Mouse (Mus musculus) gastrocnemius, adult 8-10 months (tissue): ENCODE data around the gene Mpped1. TPM values are rescaled to one million over a fixed set of nuclear protein-coding genes. Genes with fewer than 3 reads are reported as not detected.

ENCODE experiments used
- DNase-seq, 2 experiments: peaks; one replicate each; pipeline ENCODE4 v3.0.0; 2022; ENCODE audit warnings: low spot score in 2 of 2
- total RNA-seq, 4 experiments: library from RNA; stranded (reverse); gene quantifications; 2 replicates each; pipeline ENCODE4 v1.2.4; 2022

Gene Mpped1
- total RNA-seq = not detected

DNA sequence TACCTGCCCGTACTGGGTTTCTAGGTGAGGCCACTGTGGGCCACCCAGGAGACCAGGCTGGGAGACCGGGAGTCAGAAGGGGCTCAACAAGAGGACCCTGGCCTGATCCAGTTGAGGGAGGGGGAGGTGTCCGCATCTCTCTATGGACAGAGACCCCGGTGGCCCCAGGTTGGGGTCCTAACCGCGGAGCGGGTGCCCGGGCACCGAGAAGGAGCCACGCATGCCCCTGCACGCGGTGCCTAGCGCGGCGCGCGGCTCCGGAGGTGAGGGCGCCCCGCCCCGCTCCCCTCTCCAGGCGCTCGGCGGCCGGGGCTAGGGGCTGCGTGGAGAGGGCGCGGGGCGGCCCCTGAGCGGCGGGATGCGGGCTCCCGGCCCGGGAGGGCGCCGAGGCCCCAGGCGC, at the start of gene Mpped1:
Mpped1 (plus strand) TSS at position 81 of the 400 bp plus-strand sequence.
- DNase-seq = no peak

DNA sequence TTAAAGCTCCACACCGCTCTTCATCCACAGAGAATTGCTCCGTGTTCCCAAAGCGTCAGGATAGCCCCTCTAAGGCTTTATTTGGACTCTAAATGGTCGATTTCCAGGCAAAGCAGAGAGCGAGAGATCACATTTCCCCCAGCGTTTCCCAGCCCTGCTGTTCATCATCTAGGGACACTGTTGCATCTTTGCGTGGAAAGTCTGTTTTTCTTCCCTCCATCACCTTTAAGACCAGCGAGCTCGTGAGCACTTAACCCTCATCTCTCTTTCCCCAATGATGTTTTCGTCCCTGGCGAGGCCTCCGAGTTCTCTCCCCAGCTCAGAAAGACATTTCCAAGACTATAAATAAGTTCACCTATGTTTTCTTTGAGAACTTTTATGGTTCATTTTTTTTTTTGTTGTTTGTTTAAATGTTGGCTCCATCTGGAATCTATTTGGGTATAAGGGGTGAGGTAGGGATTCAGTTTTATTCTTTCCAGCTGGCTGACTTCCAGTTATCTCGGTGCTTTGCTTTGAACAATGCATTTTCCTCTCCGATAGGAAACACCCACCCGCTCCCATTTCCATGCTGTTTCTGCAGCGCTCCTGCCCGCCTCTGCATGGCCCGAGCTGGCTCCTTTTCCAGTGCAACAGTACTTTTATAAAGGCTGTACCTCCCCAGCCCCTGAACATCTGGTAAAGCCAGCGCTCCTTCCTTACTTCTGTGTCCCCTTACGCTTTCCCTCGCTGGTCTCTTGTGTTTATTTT, 38.4 kb upstream of the Mpped1 start:
- no peak for DNase-seq

DNA sequence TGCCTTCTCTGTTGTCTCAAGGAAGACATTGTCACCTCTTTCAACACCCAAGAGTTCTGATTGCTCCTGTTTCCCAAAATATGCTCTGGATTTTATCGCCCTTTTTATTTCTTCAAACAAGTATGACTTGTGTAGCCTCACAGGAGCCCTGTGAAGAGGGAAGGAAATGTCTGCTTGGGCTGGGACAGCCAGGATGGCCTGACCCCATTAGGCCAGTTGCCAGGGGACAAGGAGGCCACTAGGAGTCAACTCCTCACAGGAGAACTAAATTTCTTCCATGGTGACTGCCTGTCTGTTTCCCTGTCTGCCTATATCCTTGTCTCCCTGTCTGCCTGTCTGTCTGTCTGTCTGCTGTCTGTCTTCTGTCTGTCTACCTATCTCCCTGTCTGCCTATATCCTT, 37.2 kb upstream of the Mpped1 start:
- no peak for DNase-seq

DNA sequence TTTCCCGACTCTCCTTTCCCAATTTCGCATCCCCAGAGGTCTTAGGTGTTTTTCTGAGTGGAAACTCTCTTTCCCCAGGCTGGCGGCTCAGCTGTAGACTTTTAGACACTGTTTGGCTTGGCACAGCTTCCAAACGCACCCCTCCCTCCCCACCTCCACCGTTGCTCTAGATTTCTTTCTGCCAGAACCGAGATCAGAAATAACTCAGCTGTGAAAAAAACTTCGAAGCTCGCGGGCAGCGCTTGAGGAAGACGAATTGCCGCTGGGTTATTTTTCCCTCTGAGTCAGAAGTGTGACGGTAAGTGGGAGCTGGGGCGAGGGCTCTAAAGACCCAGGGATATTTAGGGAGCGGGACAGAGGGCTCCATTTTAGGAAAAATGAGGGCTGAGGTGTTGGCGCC, 33.0 kb upstream of the Mpped1 start:
- no peak for DNase-seq

DNA sequence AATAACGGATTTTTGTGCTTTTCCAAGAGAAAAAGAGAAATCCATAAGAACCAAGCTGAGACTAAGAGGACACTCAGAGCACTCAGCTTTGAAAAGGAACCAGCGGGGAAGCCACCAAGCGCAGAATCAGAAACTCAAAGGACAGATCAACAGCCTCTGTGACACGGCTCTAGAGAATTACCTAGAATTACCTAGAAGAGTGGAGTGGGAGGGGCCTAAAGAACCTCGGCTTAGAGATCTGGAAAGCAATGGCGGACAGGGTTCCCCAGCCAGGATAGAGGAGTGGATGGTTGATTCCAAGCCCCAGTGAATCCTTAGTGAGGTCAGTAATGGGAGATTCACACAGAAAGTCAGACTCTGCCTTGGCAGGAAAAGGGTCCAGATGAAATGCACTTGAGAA, 30.3 kb upstream of the Mpped1 start:
- DNase-seq = no peak

DNA sequence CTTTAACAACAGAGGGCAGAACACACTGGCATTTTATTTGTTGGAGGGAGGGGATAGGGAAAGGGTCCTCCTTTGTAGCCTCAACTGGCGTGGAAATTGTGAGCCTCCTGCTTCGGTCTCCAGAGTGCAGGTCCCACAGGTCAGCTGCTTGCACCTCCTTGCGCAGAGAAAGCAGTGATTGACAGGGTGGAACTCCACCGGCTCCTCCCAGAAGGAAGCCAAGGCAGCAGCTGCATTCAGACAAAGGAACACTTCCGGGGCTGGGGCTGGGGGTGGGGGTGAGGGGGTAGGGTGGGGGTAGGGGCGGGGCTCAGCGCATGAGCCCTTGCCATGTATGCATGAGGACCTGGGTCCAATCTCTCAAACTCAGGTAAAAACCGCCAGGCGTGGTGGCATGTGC, 29.8 kb upstream of the Mpped1 start:
- no peak for DNase-seq

DNA sequence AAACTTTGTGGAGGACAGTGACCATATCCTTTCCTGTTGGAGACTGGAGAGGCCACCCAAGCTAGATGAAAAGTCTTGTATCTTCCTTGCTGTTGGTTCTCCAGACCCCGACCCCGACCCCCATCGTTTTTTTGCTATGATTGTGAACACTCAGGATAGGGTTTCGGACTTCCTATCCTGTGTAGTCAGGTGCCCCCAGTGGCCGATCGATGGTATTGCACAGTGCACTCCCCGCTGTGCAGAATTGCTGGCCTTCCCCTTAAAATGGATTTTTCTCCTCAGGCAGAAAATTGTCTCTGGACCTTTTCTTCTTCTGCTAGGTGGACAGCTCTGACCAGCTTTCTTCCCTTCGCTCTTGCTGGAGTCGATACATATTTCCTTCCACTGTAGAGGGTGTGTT, 22.5 kb upstream of the Mpped1 start:
- no peak for DNase-seq

DNA sequence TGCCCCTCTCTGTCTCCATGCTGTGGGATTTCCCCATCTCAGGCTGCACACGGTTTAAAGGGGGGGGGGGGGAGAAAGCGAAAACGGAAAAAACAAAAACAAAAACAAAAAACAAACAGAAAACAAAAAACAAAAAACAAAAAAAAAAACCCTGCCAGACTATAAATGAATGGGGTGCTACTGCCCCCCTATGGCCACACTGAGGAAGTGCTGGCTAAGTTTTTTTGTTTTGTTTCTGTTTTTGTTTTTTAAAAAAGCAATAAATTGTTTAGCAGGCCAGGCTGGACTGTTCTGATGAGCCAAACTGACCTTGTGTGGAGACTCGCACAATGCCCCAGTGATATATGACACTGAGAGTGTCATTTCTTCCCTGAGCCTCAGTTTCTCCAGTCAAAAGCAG, 20.3 kb upstream of the Mpped1 start:
- no peak for DNase-seq

DNA sequence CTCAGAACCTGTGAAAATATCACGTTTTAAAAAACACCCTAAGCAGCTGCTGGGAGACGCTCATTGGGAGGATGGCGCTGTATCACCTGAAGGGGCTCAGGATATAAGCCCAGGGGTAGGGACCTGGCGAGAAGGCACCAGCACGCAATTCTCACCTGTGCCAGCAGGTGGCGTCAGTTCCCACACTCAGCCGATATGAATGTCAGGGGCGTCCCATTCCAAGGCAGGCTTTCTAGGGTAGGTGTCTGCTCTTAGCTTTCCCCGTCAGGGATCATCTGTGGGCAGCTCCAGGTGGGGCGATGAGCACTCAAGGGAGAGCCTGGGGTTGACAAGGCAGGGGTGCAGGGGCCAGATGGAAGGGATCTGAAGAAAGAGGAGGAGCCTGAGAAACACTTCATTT, 18.6 kb upstream of the Mpped1 start:
- no peak for DNase-seq

DNA sequence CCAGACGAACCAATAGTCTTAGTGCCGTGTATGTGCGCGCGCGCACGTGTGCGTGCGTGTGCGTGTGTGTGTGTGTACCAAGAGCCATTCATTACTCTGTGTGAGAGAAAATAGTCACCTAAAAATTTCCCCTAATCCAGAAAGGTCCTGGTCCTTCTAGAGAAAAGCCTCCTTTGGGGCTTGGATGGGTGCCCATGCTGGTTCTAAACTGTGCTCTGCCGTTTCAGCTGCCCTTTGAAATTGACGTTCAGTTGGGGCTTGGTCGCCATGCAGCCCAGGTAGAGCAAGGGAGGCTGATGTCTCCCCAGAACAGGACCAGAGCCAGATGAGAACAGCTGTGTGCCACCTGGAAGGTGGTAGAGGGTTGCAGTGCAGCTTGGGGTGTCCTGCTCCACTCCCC, 17.8 kb upstream of the Mpped1 start:
- DNase-seq = no peak

DNA sequence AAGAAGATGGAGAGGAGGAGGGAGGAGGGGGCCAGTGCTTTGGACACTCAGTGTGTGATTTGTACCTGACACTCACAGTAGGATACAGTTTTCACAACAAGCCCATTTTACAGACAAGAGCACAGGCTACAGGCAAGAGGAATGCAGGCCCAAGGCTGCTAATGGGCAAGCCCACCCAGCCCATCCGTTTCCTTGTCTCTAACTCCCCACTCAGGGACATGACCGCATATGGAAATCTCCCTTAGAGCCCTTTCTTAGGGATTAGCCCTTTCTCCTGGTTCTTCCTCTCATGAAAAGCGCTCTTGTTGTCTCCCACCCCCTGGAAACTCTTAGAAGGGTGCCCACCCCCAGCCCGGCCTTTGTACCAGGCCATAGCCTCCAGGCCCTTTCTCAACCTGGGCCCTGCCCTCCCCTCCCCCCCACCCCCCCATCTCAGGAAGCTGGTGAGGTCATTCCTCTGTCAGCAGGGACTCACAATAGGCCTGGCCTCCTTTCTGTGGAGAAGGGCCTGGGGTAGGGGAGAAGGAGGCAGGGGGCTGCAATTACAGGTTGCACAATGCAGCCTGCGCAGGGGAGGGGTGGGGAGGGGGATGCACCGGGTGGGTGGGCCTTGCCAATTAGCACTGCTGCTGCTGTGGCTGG, 13.8 kb upstream of the Mpped1 start:
- no peak for DNase-seq

DNA sequence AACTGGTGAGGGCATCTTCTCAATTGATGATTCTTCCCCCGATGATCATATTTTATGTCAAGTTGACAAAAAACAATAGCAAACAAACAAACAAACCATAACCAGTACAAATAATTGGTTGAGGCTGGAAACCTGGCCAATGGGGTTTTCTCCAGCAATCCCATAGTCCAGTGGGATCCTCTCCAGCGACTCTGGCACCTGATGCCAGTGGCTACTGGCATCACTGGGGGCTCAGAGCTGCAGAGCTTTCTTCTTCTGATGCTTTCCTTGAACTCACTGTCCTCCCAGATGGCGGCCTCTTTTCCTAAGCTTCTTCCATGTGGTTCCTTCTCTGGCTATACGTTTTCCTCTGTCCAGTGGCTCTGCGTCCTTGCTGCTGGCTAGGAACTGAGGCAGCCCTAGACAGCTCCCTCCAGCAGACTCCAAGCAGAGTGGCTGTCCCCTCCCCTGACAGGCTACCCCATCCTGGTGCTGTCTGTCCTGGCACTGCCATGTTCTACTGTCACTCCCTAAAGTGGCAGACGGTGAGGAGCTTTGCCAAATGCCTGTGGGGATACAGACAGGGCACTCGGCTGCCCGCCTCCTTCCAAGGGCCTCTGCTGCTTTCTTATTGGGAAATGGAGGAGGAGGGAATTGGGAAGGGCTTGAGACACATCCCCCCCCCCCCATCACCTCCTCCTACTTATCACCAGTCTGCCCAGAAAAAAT, 7.8 kb upstream of the Mpped1 start:
- no peak for DNase-seq

DNA sequence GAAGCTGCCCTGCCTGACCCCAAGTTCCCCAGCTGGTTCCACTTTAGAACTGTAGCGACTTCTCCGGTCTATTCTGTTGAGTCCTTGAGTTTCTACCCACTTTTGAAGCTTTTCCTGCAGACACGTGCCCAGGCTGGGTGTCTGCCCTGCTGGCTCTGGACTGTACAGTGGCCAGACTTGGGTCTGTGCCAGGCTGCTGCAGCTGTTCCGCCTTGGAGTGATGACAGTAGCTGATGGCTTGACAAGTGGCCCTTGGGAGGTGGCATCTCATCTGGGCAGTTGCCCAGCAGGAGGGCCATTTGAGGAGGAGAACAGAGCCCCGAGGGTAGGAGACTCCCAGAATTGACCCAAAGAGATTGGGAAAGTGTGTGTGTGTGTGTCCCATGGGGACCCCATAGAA, 6.8 kb upstream of the Mpped1 start:
- peak; percentile 12 to 15 for DNase-seq

DNA sequence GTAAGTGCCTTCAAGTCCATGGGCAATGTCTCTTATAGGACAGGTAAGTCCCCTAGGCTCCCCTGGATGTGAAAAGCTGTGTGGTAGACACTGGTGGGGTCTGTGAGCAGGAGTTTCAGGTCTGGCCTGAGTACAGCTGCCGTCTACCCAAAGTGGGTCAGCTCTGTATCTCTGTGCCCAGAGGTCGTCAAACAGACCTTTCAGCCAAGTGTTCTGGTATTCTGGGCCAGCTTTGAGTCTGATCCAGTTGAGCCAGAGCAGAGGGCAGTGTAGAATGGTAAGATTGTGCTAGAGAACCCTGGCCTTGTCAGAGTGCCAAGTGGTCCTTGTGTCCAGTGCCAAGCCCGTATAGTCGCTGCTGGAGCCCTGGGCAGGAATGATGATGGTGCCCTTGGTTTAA, 6.3 kb upstream of the Mpped1 start:
- DNase-seq = no peak

DNA sequence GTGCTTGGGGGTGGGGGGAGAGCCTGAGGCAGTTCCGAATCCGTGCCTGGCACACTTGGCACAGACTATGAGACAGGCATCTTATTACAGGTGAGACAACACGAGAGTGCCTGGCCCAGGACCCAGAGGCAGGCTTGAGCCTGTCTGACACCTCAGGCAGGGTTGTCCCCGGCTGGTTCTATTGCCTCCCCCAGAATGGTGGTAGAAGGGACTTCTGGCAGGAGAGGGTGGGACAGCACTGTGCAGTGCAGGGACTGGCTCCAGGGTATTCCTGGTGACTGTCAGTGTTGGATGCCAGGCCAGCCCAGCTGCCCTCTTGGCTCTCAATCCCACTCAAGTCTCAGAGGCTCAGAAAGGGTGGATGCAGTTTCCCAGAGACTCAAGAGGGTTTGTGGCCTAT, 4.3 kb upstream of the Mpped1 start:
- DNase-seq = no peak

DNA sequence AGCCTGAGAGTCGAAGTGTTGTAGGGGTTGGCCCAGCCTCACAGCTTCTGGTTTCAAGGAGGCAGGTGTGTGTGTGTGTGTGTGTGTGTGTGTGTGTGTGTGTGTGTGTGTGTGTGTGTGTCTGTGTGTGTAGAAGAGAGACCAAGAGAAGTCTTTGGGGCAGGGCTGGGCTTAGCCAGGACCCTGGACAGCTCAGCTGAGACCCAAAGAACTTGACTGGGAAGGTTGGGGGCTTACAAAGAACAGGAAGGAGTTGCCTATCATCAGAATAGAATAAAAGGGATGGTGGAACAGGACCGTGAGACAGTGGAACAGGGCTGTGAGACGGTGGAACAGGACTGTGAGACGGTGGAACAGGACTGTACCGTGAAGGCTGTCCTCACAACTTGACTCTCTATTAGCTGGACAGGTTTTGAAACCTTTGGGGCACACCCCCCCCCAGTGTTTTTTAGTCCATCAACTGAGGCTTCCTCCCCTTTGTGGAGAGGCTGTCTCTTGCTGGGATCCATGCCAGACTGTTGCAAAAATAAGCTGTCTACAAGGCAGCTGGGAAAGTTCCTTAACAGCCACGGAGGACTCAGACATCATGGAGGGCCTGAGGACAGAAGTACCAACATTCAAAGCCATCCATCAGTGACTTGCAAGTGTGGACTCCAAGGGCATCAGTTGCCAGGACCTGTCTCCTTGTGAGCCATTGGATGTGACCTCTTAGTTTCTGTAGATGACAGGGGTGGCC, 2.8 kb upstream of the Mpped1 start:
- DNase-seq = no peak

DNA sequence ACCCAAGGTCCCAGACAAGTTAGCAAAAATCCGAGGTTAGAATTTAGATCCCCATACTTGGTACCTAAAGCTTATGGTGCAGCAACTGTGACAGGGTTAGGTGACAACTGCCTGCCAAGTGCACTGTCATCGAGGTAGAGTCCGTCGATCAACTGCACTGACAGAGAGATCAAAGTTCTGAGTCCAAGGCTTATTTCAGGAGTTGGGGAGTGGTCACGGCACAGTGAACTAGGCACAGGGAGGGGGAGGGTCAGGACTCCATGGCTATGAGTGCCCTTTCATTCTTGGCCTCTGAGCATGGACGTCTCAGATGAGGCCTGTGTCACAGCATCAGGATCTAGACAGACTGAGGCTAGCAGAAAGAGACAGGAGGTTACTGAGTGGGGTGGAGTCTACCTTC, 1.8 kb upstream of the Mpped1 start:
- DNase-seq = no peak

DNA sequence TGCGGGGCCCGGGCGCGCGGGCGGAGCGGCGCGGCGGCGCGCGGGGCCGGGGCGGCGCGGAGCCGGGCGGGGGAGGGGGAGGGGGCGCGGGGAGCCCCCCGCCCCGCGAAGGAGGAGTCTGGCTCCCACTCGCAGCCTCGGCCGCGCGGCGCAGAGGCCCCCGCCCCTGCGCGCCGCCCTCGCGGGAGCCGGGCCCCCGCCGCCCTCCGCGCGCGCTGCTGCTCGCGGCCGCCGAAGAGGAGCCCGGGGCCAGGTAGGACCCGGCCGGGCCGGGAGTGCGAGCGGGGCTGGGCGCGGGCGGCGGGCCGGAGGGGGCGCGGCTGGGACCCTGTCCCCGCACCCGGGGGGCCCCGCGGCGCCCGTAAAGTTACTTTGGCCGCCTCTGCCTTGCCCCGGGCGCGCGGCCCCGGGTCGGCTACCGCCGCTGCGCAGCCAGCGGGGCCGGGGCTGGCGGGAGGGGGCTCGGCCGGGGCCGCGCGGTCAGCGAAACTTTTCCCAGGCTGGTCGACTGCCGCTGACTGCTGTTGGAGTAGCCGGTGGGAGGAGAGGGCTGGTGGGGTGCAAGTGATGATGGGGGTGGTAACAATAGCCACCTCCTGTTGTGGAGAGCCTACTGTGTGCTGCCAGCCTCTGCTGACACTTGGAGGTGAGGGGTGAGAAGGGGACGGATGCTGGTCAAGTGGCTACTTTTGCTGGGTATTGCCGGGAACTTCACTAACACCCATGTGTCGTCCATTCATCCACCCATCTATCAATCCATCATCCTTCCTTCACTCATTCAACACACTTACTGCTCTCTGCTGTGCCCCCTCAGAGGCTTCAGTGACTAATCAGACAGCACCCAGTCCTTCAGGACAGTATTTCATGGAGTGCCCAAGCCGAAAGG, 831 bp downstream of the Mpped1 start:
- DNase-seq = no peak

DNA sequence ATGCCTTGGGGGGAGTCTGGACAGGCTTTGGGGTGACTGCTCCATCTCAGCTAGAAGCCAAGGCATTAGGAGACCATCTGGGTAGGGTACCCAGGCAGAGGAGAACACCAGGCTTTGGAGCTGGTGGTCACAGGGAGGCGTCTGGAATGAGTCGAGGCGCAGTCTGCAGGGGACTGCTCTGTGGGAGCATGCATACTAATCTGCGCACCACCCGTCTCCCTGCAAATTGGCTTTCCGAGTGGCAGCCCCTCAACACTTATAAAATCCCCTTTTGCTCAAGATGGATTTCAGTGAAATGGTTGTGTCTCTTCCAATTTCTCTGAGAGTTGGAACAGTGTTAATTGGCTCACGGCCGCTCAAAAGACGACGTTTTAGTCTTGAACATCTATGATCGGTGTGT, 2.0 kb downstream of the Mpped1 start:
- DNase-seq = no peak

DNA sequence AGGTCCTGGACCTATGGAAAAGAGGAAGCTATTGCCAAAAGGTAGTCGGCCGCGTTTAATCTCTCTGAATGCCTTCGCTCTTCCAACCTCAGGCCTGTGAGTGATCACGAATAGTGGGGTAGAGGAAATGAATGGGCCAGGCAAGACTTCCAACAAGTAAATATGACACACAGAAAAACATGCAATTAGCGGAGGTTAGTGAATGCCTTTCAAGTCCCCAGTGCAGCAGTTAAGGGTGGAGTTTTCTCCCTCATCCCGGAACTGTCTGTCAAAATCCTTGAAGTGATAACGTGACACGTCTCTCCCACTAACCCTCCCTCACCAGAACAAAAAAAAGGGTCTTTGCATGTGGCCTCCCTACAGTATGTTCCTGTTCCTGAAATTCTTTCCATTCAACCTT, 3.0 kb downstream of the Mpped1 start:
- no peak for DNase-seq

DNA sequence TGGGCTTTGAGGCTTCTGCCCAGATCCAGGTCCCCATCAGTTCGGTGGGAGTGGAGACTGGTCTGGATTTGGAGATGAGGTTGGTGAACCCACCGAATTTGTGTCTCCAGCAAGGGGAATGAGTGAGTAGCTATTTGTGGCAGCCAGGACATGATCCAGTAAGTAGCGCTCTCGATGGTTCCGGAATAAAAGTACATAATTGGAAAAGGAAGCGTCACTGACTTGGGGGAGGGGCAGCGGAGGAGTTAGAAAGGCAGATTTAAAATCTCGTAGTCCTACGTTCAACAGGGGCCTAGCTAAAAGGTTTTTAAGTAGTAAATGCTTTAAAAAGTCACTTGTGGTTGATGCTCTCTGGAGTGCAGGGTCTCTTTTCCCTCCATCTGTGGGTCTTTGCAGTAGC, 5.5 kb downstream of the Mpped1 start:
- DNase-seq = no peak
